Mouse (Mus musculus) embryonic fibroblast, embryonic 13.5 days (primary cell): Measurements from ENCODE around the gene Kcnab3.

ENCODE experiments used
- CTCF ChIP-seq: IDR thresholded peaks from 2 replicates; pipeline ENCODE4 v1.5.1; 2011; ENCODE audit warnings: mild to moderate bottlenecking, control low read depth, low read length, moderate library complexity, borderline replicate concordance; ENCODE audit not compliant: insufficient read depth
- POLR2A ChIP-seq: IDR thresholded peaks from 2 replicates; pipeline ENCODE4 v1.6.1; 2011; ENCODE audit warnings: low read depth, mild to moderate bottlenecking, control low read depth, low read length, moderate library complexity

DNA sequence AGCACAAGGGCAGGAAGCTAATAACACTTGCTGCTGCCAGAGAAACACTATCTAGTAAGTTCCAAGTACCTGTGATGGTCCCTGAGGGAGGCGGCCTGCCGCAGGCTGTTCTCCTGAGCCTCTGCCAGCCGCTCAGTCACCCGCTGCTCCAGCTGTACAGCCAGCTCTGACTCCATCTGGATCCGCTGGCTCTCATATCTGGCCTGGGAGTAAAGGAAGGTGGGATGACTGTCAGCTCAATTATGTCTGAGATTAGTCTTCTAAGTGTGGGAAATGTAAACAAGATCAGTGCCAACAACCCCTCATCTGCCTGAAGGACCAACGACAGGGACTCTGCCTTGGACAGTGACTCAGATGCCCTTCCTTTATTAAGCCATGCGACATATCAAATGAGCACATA, 14.8 kb upstream of the Kcnab3 start:
- TF ChIP-seq CTCF (no peak), POLR2A (no peak)
